Mouse (Mus musculus) cerebellum, adult 2 months (tissue): ENCODE measurements around the gene Sdhaf4.

Source experiments
- CTCF ChIP-seq: fragments of 200-500 bp; IDR thresholded peaks from 2 replicates; pipeline ENCODE4 v1.5.1; 2011; ENCODE audit warnings: low read depth, mild to moderate bottlenecking, control low read depth, low read length, moderate library complexity, borderline replicate concordance; ENCODE audit not compliant: insufficient read depth
- POLR2A ChIP-seq: fragments of 200-500 bp; IDR thresholded peaks from 2 replicates; pipeline ENCODE4 v1.6.1; 2011; ENCODE audit warnings: low read length, control low read depth, borderline replicate concordance; ENCODE audit not compliant: insufficient read depth

DNA sequence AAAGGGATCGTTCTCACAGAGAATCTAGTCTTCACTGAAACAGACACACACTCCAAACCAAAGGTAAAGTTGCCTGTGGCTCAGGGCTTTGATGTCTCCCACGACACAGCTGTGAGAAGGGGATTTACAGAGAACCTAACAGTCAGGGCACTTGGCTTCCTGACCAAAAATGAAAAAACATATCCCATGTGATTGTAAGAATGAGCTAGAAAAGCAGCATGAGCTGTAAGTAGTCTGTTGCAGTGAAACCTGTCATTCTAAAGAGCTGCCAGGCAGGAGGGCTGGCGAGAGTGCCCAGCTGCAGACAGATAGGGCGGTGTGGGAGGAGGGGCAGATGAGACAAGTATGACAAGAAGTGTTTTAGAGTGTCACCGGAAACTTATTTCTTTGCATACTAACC, 40.2 kb upstream of the Sdhaf4 start:
- TF ChIP-seq POLR2A (no peak), CTCF (no peak)
